Mouse (Mus musculus) liver, embryonic 18 days (tissue): ENCODE data around the gene Abcc4. TPM values are rescaled to one million over a fixed set of nuclear protein-coding genes. Genes with fewer than 3 reads are reported as not detected.

Experiments
- polyA plus RNA-seq: library from polyadenylated mRNA; depleted of rRNA; stranded (reverse); fragments of >200 nt; gene quantifications from 2 replicates; pipeline ENCODE4 v1.2.3, GENCODE M21; 2012; rRNA removed

The Abcc4 gene
- 1.0 and 1.3 TPM in 2 replicates for polyA plus RNA-seq

GRCm38 (mm10) chr14:118705808-118706731 lies at the start of gene Abcc4:
Gene Abcc4, minus strand, starts transcription at chr14:118706219.

Other genes starting within 250 kb of the Abcc4 start
- gene Cldn10, start 81.7 kb upstream of the Abcc4 start, polyA plus RNA-seq = 0.11 and 0.16 TPM in 2 replicates
- gene Dzip1, start 219.2 kb upstream of the Abcc4 start, polyA plus RNA-seq = 0.91 and 1.3 TPM in 2 replicates
- 27.8 and 32.2 TPM in 2 replicates for gene Dnajc3, start 231.8 kb upstream of the Abcc4 start, polyA plus RNA-seq